Mouse (Mus musculus): ENCODE data around the gene Gabrp. TPM values are rescaled to one million over a fixed set of nuclear protein-coding genes. Genes with fewer than 3 reads are reported as not detected.
A peak's percentile ranks its signal among the peaks of the same experiment; 100 is the strongest.

Gabrp gene
- polyA plus RNA-seq, 1 experiment from 2014 or later: 5.2 TPM

GRCm38 (mm10) chr11:33554123-33554522 is 24.6 kb downstream of the Gabrp start:
- no peak for DNase-seq (ENCODE audit: low spot score)
- Histone ChIP-seq H3K9me3 (no peaks in the 10 kb centered on the region), H3K27ac (no peak overlapping the region), H3K4me3 (no peak overlapping the region), H3K27me3 (ENCODE audit: insufficient read depth, poor library complexity, severe bottlenecking) (no peaks in the 10 kb centered on the region), H3K4me1 (replicated peaks) (no peaks in the 10 kb centered on the region), H3K36me3 (no peaks in the 10 kb centered on the region)
- WGBS: 86% methylated on average over 8 of the region's 8 CpGs

GRCm38 (mm10) chr11:33550861-33551560 is 27.7 kb downstream of the Gabrp start:
- 74% methylated on average over 14 of the region's 14 CpGs for WGBS
- Histone ChIP-seq H3K27ac (no peak overlapping the region), H3K4me1 (replicated peaks) (no peaks in the 10 kb centered on the region), H3K4me3 (no peak overlapping the region), H3K9me3 (no peaks in the 10 kb centered on the region), H3K36me3 (no peaks in the 10 kb centered on the region), H3K27me3 (ENCODE audit: insufficient read depth, poor library complexity, severe bottlenecking) (no peaks in the 10 kb centered on the region)
- no peak for DNase-seq (ENCODE audit: low spot score)

- Histone ChIP-seq H3K27me3 (ENCODE audit: insufficient read depth, poor library complexity, severe bottlenecking) (no peaks in the 10 kb centered on the region), H3K9me3 (no peaks in the 10 kb centered on the region), H3K4me1 (replicated peaks) (no peaks in the 10 kb centered on the region), H3K27ac (no peak overlapping the region), H3K4me3 (no peak overlapping the region), H3K36me3 (no peaks in the 10 kb centered on the region)
- DNase-seq (ENCODE audit: low spot score): no peak
- 91% methylated on average over 2 of the region's 2 CpGs for WGBS
These were observed 31.4 kb downstream of the Gabrp start for GRCm38 (mm10) chr11:33547386-33547785.

- Histone ChIP-seq H3K27me3 (ENCODE audit: insufficient read depth, poor library complexity, severe bottlenecking) (no peaks in the 10 kb centered on the region), H3K4me3 (no peak overlapping the region), H3K36me3 (no peaks in the 10 kb centered on the region), H3K4me1 (replicated peaks) (no peaks in the 10 kb centered on the region), H3K27ac (no peak overlapping the region), H3K9me3 (no peaks in the 10 kb centered on the region)
- DNase-seq (ENCODE audit: low spot score): no peak
- WGBS: 95% methylated on average over 2 of the region's 2 CpGs
These were observed 33.8 kb downstream of the Gabrp start for GRCm38 (mm10) chr11:33544945-33545344.

GRCm38 (mm10) chr11:33544121-33544520 is 34.6 kb downstream of the Gabrp start:
- no peaks in the 10 kb centered on the region for H3K27me3 ChIP-seq (ENCODE audit: insufficient read depth, poor library complexity, severe bottlenecking)
- WGBS: 69% methylated on average over 11 of the region's 11 CpGs
- no peak overlapping the region for H3K4me3 ChIP-seq
- H3K9me3 ChIP-seq: no peaks in the 10 kb centered on the region
- no peak for DNase-seq (ENCODE audit: low spot score)
- H3K36me3 ChIP-seq: no peaks in the 10 kb centered on the region
- no peak overlapping the region for H3K27ac ChIP-seq
- no peaks in the 10 kb centered on the region for H3K4me1 ChIP-seq (replicated peaks)

GRCm38 (mm10) chr11:33537390-33538125 is 41.2 kb downstream of the Gabrp start:
- Histone ChIP-seq H3K27ac (no peak overlapping the region), H3K36me3 (no peaks in the 10 kb centered on the region), H3K4me3 (no peak overlapping the region), H3K4me1 (replicated peaks) (no peaks in the 10 kb centered on the region), H3K9me3 (no peaks in the 10 kb centered on the region), H3K27me3 (ENCODE audit: insufficient read depth, poor library complexity, severe bottlenecking) (no peaks in the 10 kb centered on the region)
- DNase-seq (ENCODE audit: low spot score): no peak
- 69% methylated on average over 5 of the region's 5 CpGs for WGBS

- WGBS: 90% methylated on average over 3 of the region's 3 CpGs
- no peak for DNase-seq (ENCODE audit: low spot score)
- Histone ChIP-seq H3K9me3 (no peaks in the 10 kb centered on the region), H3K36me3 (no peaks in the 10 kb centered on the region), H3K4me1 (replicated peaks) (no peaks in the 10 kb centered on the region), H3K27me3 (ENCODE audit: insufficient read depth, poor library complexity, severe bottlenecking) (no peaks in the 10 kb centered on the region), H3K27ac (no peak overlapping the region), H3K4me3 (no peak overlapping the region)
These were observed 42.1 kb downstream of the Gabrp start for GRCm38 (mm10) chr11:33536636-33537035.

GRCm38 (mm10) chr11:33534541-33534940 is 44.2 kb downstream of the Gabrp start:
- DNase-seq (ENCODE audit: low spot score): no peak
- H3K27me3 ChIP-seq (ENCODE audit: insufficient read depth, poor library complexity, severe bottlenecking): no peaks in the 10 kb centered on the region
- H3K36me3 ChIP-seq: no peaks in the 10 kb centered on the region
- no peak overlapping the region for H3K4me3 ChIP-seq
- no peaks in the 10 kb centered on the region for H3K9me3 ChIP-seq
- no peak overlapping the region for H3K27ac ChIP-seq
- WGBS: 86% methylated on average over 4 of the region's 4 CpGs
- no peaks in the 10 kb centered on the region for H3K4me1 ChIP-seq (replicated peaks)

GRCm38 (mm10) chr11:33533577-33533976 is 45.2 kb downstream of the Gabrp start:
- Histone ChIP-seq H3K4me1 (replicated peaks) (no peaks in the 10 kb centered on the region), H3K27me3 (ENCODE audit: insufficient read depth, poor library complexity, severe bottlenecking) (no peaks in the 10 kb centered on the region), H3K4me3 (no peak overlapping the region), H3K36me3 (no peaks in the 10 kb centered on the region), H3K27ac (no peak overlapping the region), H3K9me3 (no peaks in the 10 kb centered on the region)
- 67% methylated on average over 3 of the region's 3 CpGs for WGBS
- DNase-seq (ENCODE audit: low spot score): no peak

- H3K9me3 ChIP-seq: no peaks in the 10 kb centered on the region
- H3K4me3 ChIP-seq: no peak overlapping the region
- H3K36me3 ChIP-seq: no peaks in the 10 kb centered on the region
- H3K27ac ChIP-seq: no peak overlapping the region
- 64% methylated on average over 2 of the region's 2 CpGs for WGBS
- no peak for DNase-seq (ENCODE audit: low spot score)
- H3K27me3 ChIP-seq (ENCODE audit: insufficient read depth, poor library complexity, severe bottlenecking): no peaks in the 10 kb centered on the region
- H3K4me1 ChIP-seq (replicated peaks): 0 out of 2 replicates have a peak, but pooled peaks cover 2% of the 10 kb centered on the region
These were observed 49.2 kb downstream of the Gabrp start for GRCm38 (mm10) chr11:33529576-33529975.

GRCm38 (mm10) chr11:33513376-33513991 is 65.3 kb downstream of the Gabrp start, which contains the start of gene Ranbp17:
Gene Ranbp17, minus strand, starts transcription at chr11:33513746.
- 1% methylated on average over 72 of the region's 72 CpGs for WGBS
- DNase-seq (ENCODE audit: low spot score): peak; percentile 83
- H3K27me3 ChIP-seq (ENCODE audit: insufficient read depth, poor library complexity, severe bottlenecking): no peaks in the 10 kb centered on the region
- H3K36me3 ChIP-seq: no peaks in the 10 kb centered on the region
- peak within 1 kb of the TSS; percentile 97 for H3K27ac ChIP-seq
- H3K4me3 ChIP-seq: peak within 1 kb of the TSS; percentile 92
- H3K9me3 ChIP-seq: 0 out of 2 replicates have a peak, but pooled peaks cover 9% of the 10 kb centered on the region
- H3K4me1 ChIP-seq (replicated peaks): peaks cover 18% of the 10 kb centered on the region

GRCm38 (mm10) chr11:33512854-33513375 is 65.8 kb downstream of the Gabrp start:
- Histone ChIP-seq H3K27me3 (ENCODE audit: insufficient read depth, poor library complexity, severe bottlenecking) (no peaks in the 10 kb centered on the region), H3K36me3 (no peaks in the 10 kb centered on the region), H3K9me3 (0 out of 2 replicates have a peak, but pooled peaks cover 9% of the 10 kb centered on the region), H3K27ac (peak overlapping the region; percentile 97), H3K4me1 (replicated peaks) (peaks cover 18% of the 10 kb centered on the region), H3K4me3 (peak overlapping the region; percentile 92)
- DNase-seq (ENCODE audit: low spot score): no peak
- under 1% methylated on average over 43 of the region's 43 CpGs for WGBS

- Histone ChIP-seq H3K27ac (no peak overlapping the region), H3K36me3 (no peaks in the 10 kb centered on the region), H3K4me1 (replicated peaks) (peaks cover 18% of the 10 kb centered on the region), H3K27me3 (ENCODE audit: insufficient read depth, poor library complexity, severe bottlenecking) (no peaks in the 10 kb centered on the region), H3K4me3 (no peak overlapping the region), H3K9me3 (0 out of 2 replicates have a peak, but pooled peaks cover 5% of the 10 kb centered on the region)
- no peak for DNase-seq (ENCODE audit: low spot score)
These were observed 69.4 kb downstream of the Gabrp start for GRCm38 (mm10) chr11:33509401-33509800.
